Mouse (Mus musculus): ENCODE results near the gene Srprb. TPM values are rescaled to one million over a fixed set of nuclear protein-coding genes. Genes with fewer than 3 reads are reported as not detected.

Srprb gene
- polyA plus RNA-seq, 1 experiment from 2014 or later: 61.2 TPM

DNA sequence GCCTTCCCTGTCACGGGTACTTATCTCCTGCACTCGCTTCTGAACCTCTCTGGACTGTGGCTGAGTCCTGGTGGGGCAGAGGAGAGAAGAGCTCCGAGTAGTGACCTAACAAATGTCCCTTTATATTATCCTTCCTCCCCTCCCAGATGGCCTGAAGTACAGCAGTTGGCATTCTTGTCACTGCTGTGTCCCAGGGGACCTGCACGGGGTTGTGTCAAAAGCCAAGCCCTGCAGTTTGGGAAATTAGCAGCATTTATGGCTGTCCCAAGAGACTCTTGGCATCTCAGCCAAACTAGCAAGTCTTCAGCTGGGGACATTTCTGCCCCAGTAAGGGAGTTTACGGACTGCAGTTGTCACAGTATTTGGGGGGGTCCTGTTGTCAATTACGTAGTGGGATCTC lies 62.5 kb downstream of the Srprb start:
- no peak overlapping the region for H3K27ac ChIP-seq (replicated peaks)
- H3K36me3 ChIP-seq: peaks cover 21% of the 10 kb centered on the region
- 50% methylated on average over 6 of the region's 6 CpGs for WGBS
- no peak for ATAC-seq (ENCODE audit: low FRiP score, low read depth)
- H3K4me3 ChIP-seq: no peak overlapping the region
- H3K4me1 ChIP-seq (replicated peaks): peaks cover 47% of the 10 kb centered on the region
- H3K9me3 ChIP-seq: no peaks in the 10 kb centered on the region
- H3K9ac ChIP-seq: no peak overlapping the region
- H3K27me3 ChIP-seq: no peaks in the 10 kb centered on the region
- H3K4me2 ChIP-seq: no peak overlapping the region

Other genes starting within 250 kb of the Srprb start
- gene Slco2a1, start 213.4 kb downstream of the Srprb start, polyA plus RNA-seq (2015; fragmentation: Nextera tagmentation; extraction: Ambion mirVana): 2.7 and 3.3 TPM in 2 replicates
- 111 and 126 TPM in 2 replicates for gene Rab6b, start 90.3 kb downstream of the Srprb start, polyA plus RNA-seq (2015; fragmentation: Nextera tagmentation; extraction: Ambion mirVana)
- 0.14 TPM in 1 of 2 replicates, not detected in the other for gene Gm20425, start 28.2 kb upstream of the Srprb start, polyA plus RNA-seq (2015; fragmentation: Nextera tagmentation; extraction: Ambion mirVana)
- gene Trf, start 28.3 kb upstream of the Srprb start, polyA plus RNA-seq (2015; fragmentation: Nextera tagmentation; extraction: Ambion mirVana): 40.4 and 41.3 TPM in 2 replicates
- 1.1 and 1.3 TPM in 2 replicates for gene 1300017J02Rik, start 102.9 kb upstream of the Srprb start, polyA plus RNA-seq (2015; fragmentation: Nextera tagmentation; extraction: Ambion mirVana)
- 19.7 and 20.9 TPM in 2 replicates for gene Topbp1, start 103.1 kb upstream of the Srprb start, polyA plus RNA-seq (2015; fragmentation: Nextera tagmentation; extraction: Ambion mirVana)
- gene Cdv3, start 163.7 kb upstream of the Srprb start, polyA plus RNA-seq (2015; fragmentation: Nextera tagmentation; extraction: Ambion mirVana): 85.6 and 85.9 TPM in 2 replicates